8 mouse cellular contexts compared by ENCODE assay signal in the genomic region with DNA sequence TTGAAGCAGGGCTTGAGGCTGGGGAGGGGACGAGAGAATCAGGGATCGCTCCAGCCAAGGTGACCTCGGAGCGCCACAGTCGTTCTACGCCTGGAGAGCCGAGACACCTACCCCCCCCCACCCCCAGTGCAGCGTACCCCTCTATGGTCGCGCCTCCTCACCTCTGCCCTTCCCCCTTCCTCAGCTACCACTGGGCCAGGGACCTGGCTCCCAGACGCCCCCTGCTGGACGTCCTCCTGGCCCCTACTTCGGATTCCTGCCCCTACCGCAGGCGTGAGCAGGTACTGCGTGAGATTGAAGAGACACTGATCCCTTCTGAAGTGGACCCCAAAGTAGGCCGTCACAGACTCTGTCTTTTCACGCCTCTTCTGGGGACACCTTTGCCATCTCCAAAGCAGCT. TPM values are rescaled to one million over a fixed set of nuclear protein-coding genes. Genes with fewer than 3 reads are reported as not detected.
DNase-seq lines count a peak whose midpoint lies in the region; ATAC-seq and TF ChIP-seq lines count a peak whose summit lies in the region.

No protein-coding gene starts in this region.

- peaks cover 89% of the 10 kb centered on the region for H3K27me3 ChIP-seq in forebrain, embryonic 10.5 days (ENCODE audit: poor library complexity, severe bottlenecking)

- H3K36me3 ChIP-seq in forebrain, embryonic 10.5 days (replicated peaks), result no peaks in the 10 kb centered on the region

- under 1% methylated on average over 18 of the region's 18 CpGs for WGBS in forebrain, embryonic 10.5 days
- WGBS in lung, adult 2 months, result under 1% methylated on average over 18 of the region's 18 CpGs

- peak; percentile 67 for TF ChIP-seq CTCF in lung, adult 2 months (IDR thresholded peaks at IDR 0.05; ENCODE audit: insufficient read depth, low read length)

- peak overlapping the region; percentile 73 for H3K4me3 ChIP-seq in forebrain, embryonic 10.5 days
- H3K4me3 ChIP-seq in lung, adult 2 months (replicated peaks; ENCODE audit: extremely low read depth, low read depth, low read length), result peak overlapping the region; percentile 61

- peak overlapping the region; percentile 94 for H3K27ac ChIP-seq in forebrain, embryonic 10.5 days

- H3K9me3 ChIP-seq in forebrain, embryonic 10.5 days, result no peaks in the 10 kb centered on the region

- peaks cover 82% of the 10 kb centered on the region for H3K4me1 ChIP-seq in forebrain, embryonic 10.5 days
- H3K4me1 ChIP-seq in lung, adult 2 months (ENCODE audit: control insufficient read depth, insufficient read depth, low read length), result 0 out of 2 replicates have a peak, but pooled peaks cover 5% of the 10 kb centered on the region

- DNase-seq in CD4-positive, CD25-positive, alpha-beta regulatory T cell, adult 2 months (ENCODE audit: low read depth, low spot score), result peak; percentile 84
- DNase-seq in brain, adult 2 months (ENCODE audit: low read depth, low spot score), result peak; percentile 94
- DNase-seq in forebrain, embryonic 10.5 days (ENCODE audit: extremely low spot score, low spot score), result peak; percentile 91
- peak; percentile 77 to 85 for DNase-seq in heart, postnatal 14 days
- peak; percentile 91 to 93 for DNase-seq in kidney, postnatal 4 days
- DNase-seq in lung, adult 2 months, result peak; percentile 77
- DNase-seq in thymus, postnatal 10 days (ENCODE audit: low spot score in 2 of 2), result peak; percentile 63 to 90

- peak; percentile 44; the same call in 1 of the 2 replicates for ATAC-seq in neutrophil, adult 5-6 weeks (ENCODE audit: extremely low read depth, insufficient number of reproducible peaks, low FRiP score, poor library complexity, severe bottlenecking)

- no peak for TF ChIP-seq POLR2A in lung, adult 2 months (IDR thresholded peaks at IDR 0.05; ENCODE audit: borderline replicate concordance, extremely low read depth, low read depth, low read length)

- intact Hi-C loops in heart, postnatal 14 days (cut with DNase I), result loop anchor here (5.0 kb wide), 2 partner anchors 43 to 47 kb away; no protein-coding TSS in a partner anchor

RNA-seq across cellular contexts. Expression of gene Srcin1, which starts 0.3 kb away (rescaled TPM):
- 0.91 and 1.1 TPM in 2 replicates for polyA plus RNA-seq in forebrain, embryonic 10.5 days (2016; fragmentation: Nextera tagmentation; extraction: Ambion mirVana)
- under 1 TPM; 0.29 to 0.34 TPM for total RNA-seq in heart, postnatal 14 days (2021)
- 6.4 and 7.0 TPM in 2 replicates for polyA plus RNA-seq in lung, adult 2 months (2012; rRNA removed)
- total RNA-seq in neutrophil, adult 5-6 weeks (2017), result 0.12 TPM in 1 of 2 replicates, not detected in the other

RNA-seq across cellular contexts. Expression of gene Epop, which starts 53.9 kb away (rescaled TPM):
- polyA plus RNA-seq in forebrain, embryonic 10.5 days (2016; fragmentation: Nextera tagmentation; extraction: Ambion mirVana), result 11.4 and 11.6 TPM in 2 replicates
- total RNA-seq in heart, postnatal 14 days (2021), result 1 to 10 TPM in 1 of 2 experiments, under 1 TPM in 1; 0.93 to 1.2 TPM
- 6.4 and 12.3 TPM in 2 replicates for polyA plus RNA-seq in lung, adult 2 months (2012; rRNA removed)
- total RNA-seq in neutrophil, adult 5-6 weeks (2017), result 0.35 and 0.61 TPM in 2 replicates

Comparison
In these comparisons a context has a peak if more than half of its experiments do, and no peak if none do; other contexts are left out.
1. Peak in every context shown above with its lines: DNase-seq, ATAC-seq, H3K4me3 ChIP-seq and H3K27ac ChIP-seq.